Mouse (Mus musculus): Measurements from ENCODE around the gene Zbtb20. TPM values are rescaled to one million over a fixed set of nuclear protein-coding genes. Genes with fewer than 3 reads are reported as not detected.
A peak's percentile ranks its signal among the peaks of the same experiment; 100 is the strongest.

Zbtb20 gene
- polyA plus RNA-seq, 1 experiment from 2014 or later, result 6.6 TPM

GRCm38 (mm10) chr16:42873942-42874341, 1.7 kb upstream of the Zbtb20 start:
- Histone ChIP-seq H3K4me1 (replicated peaks; ENCODE audit: control insufficient read depth, insufficient read depth, low read length) (no peaks in the 10 kb centered on the region), H3K27me3 (replicated peaks; ENCODE audit: control insufficient read depth, insufficient read depth, low read length) (no peaks in the 10 kb centered on the region), H3K27ac (ENCODE audit: low read depth, low read length) (no peak overlapping the region; the same call in 1 of the 2 replicates), H3K4me3 (ENCODE audit: low read depth, low read length) (no peak overlapping the region), H3K9ac (ENCODE audit: low read depth, low read length) (no peak overlapping the region), H3K4me2 (no peak overlapping the region), H3K36me3 (ENCODE audit: control insufficient read depth, insufficient read depth, low read length) (no peaks in the 10 kb centered on the region), H3K9me3 (ENCODE audit: control insufficient read depth, low read length) (no peaks in the 10 kb centered on the region)
- no peak for ATAC-seq (replicated peaks; ENCODE audit: low FRiP score)
- WGBS, result 70% methylated on average over 3 of the region's 3 CpGs
- DNase-seq (ENCODE audit: low spot score), result no peak

GRCm38 (mm10) chr16:42874456-42874855, 1.2 kb upstream of the Zbtb20 start:
- Histone ChIP-seq H3K9ac (ENCODE audit: low read depth, low read length) (peak overlapping the region; percentile 75), H3K9me3 (ENCODE audit: control insufficient read depth, low read length) (no peaks in the 10 kb centered on the region), H3K27me3 (replicated peaks; ENCODE audit: control insufficient read depth, insufficient read depth, low read length) (no peaks in the 10 kb centered on the region), H3K4me1 (replicated peaks; ENCODE audit: control insufficient read depth, insufficient read depth, low read length) (no peaks in the 10 kb centered on the region), H3K4me2 (peak overlapping the region; percentile 74), H3K27ac (ENCODE audit: low read depth, low read length) (peak overlapping the region; percentile 86), H3K4me3 (ENCODE audit: low read depth, low read length) (peak overlapping the region; percentile 61), H3K36me3 (ENCODE audit: control insufficient read depth, insufficient read depth, low read length) (no peaks in the 10 kb centered on the region)
- WGBS, result 1% methylated on average over 5 of the region's 5 CpGs
- DNase-seq (ENCODE audit: low spot score), result no peak
- no peak for ATAC-seq (replicated peaks; ENCODE audit: low FRiP score)

GRCm38 (mm10) chr16:42874910-42875851, 500 bp upstream of the Zbtb20 start:
- H3K27ac ChIP-seq (ENCODE audit: low read depth, low read length), result peak overlapping the region; percentile 98
- peak overlapping the region; percentile 72 for H3K4me3 ChIP-seq (ENCODE audit: low read depth, low read length)
- H3K27me3 ChIP-seq (replicated peaks; ENCODE audit: control insufficient read depth, insufficient read depth, low read length), result no peaks in the 10 kb centered on the region
- under 1% methylated on average over 53 of the region's 54 CpGs for WGBS
- no peaks in the 10 kb centered on the region for H3K4me1 ChIP-seq (replicated peaks; ENCODE audit: control insufficient read depth, insufficient read depth, low read length)
- H3K4me2 ChIP-seq, result peak overlapping the region; percentile 74
- peak overlapping the region; percentile 75 for H3K9ac ChIP-seq (ENCODE audit: low read depth, low read length)
- H3K9me3 ChIP-seq (ENCODE audit: control insufficient read depth, low read length), result no peaks in the 10 kb centered on the region
- H3K36me3 ChIP-seq (ENCODE audit: control insufficient read depth, insufficient read depth, low read length), result no peaks in the 10 kb centered on the region
- ATAC-seq (replicated peaks; ENCODE audit: low FRiP score) (peak; percentile 93), DNase-seq (ENCODE audit: low spot score) (peak; percentile 94)

GRCm38 (mm10) chr16:42876021-42877000, 630 bp downstream of the Zbtb20 start:
- Histone ChIP-seq H3K27me3 (replicated peaks; ENCODE audit: control insufficient read depth, insufficient read depth, low read length) (no peaks in the 10 kb centered on the region), H3K4me3 (ENCODE audit: low read depth, low read length) (peak overlapping the region; percentile 72), H3K9me3 (ENCODE audit: control insufficient read depth, low read length) (no peaks in the 10 kb centered on the region), H3K36me3 (ENCODE audit: control insufficient read depth, insufficient read depth, low read length) (no peaks in the 10 kb centered on the region), H3K9ac (ENCODE audit: low read depth, low read length) (peak overlapping the region; percentile 76), H3K4me2 (peak overlapping the region; percentile 81), H3K27ac (ENCODE audit: low read depth, low read length) (peak overlapping the region; percentile 98), H3K4me1 (replicated peaks; ENCODE audit: control insufficient read depth, insufficient read depth, low read length) (no peaks in the 10 kb centered on the region)
- peak; percentile 80 for DNase-seq (ENCODE audit: low spot score)
- WGBS, result 3% methylated on average over 31 of the region's 62 CpGs
- peak; percentile 60 for ATAC-seq (replicated peaks; ENCODE audit: low FRiP score)

- 76% methylated on average over 3 of the region's 3 CpGs for WGBS
- Histone ChIP-seq H3K27me3 (replicated peaks; ENCODE audit: control insufficient read depth, insufficient read depth, low read length) (no peaks in the 10 kb centered on the region), H3K9me3 (ENCODE audit: control insufficient read depth, low read length) (no peaks in the 10 kb centered on the region), H3K4me2 (no peak overlapping the region), H3K9ac (ENCODE audit: low read depth, low read length) (no peak overlapping the region), H3K27ac (ENCODE audit: low read depth, low read length) (no peak overlapping the region), H3K36me3 (ENCODE audit: control insufficient read depth, insufficient read depth, low read length) (no peaks in the 10 kb centered on the region), H3K4me3 (ENCODE audit: low read depth, low read length) (no peak overlapping the region), H3K4me1 (replicated peaks; ENCODE audit: control insufficient read depth, insufficient read depth, low read length) (no peaks in the 10 kb centered on the region)
- no peak for DNase-seq (ENCODE audit: low spot score)
- ATAC-seq (replicated peaks; ENCODE audit: low FRiP score), result no peak
These were observed 4.4 kb downstream of the Zbtb20 start for GRCm38 (mm10) chr16:42880046-42880445.

- ATAC-seq (replicated peaks; ENCODE audit: low FRiP score) (no peak), DNase-seq (ENCODE audit: low spot score) (no peak)
- Histone ChIP-seq H3K4me2 (no peak overlapping the region), H3K27me3 (replicated peaks; ENCODE audit: control insufficient read depth, insufficient read depth, low read length) (no peaks in the 10 kb centered on the region), H3K9me3 (ENCODE audit: control insufficient read depth, low read length) (no peaks in the 10 kb centered on the region), H3K27ac (ENCODE audit: low read depth, low read length) (no peak overlapping the region), H3K4me3 (ENCODE audit: low read depth, low read length) (no peak overlapping the region), H3K9ac (ENCODE audit: low read depth, low read length) (no peak overlapping the region), H3K36me3 (ENCODE audit: control insufficient read depth, insufficient read depth, low read length) (no peaks in the 10 kb centered on the region), H3K4me1 (replicated peaks; ENCODE audit: control insufficient read depth, insufficient read depth, low read length) (no peaks in the 10 kb centered on the region)
- WGBS, result 53% methylated on average over 2 of the region's 2 CpGs
These were observed 9.9 kb downstream of the Zbtb20 start for GRCm38 (mm10) chr16:42885538-42885937.

GRCm38 (mm10) chr16:42885964-42886363, 10.3 kb downstream of the Zbtb20 start:
- H3K9me3 ChIP-seq (ENCODE audit: control insufficient read depth, low read length), result no peaks in the 10 kb centered on the region
- H3K36me3 ChIP-seq (ENCODE audit: control insufficient read depth, insufficient read depth, low read length), result no peaks in the 10 kb centered on the region
- no peak overlapping the region for H3K27ac ChIP-seq (ENCODE audit: low read depth, low read length)
- H3K4me1 ChIP-seq (replicated peaks; ENCODE audit: control insufficient read depth, insufficient read depth, low read length), result no peaks in the 10 kb centered on the region
- no peak overlapping the region for H3K4me2 ChIP-seq
- H3K4me3 ChIP-seq (ENCODE audit: low read depth, low read length), result no peak overlapping the region
- H3K9ac ChIP-seq (ENCODE audit: low read depth, low read length), result no peak overlapping the region
- WGBS, result 78% methylated on average over 7 of the region's 7 CpGs
- ATAC-seq (replicated peaks; ENCODE audit: low FRiP score), result no peak
- no peak for DNase-seq (ENCODE audit: low spot score)
- no peaks in the 10 kb centered on the region for H3K27me3 ChIP-seq (replicated peaks; ENCODE audit: control insufficient read depth, insufficient read depth, low read length)

GRCm38 (mm10) chr16:42897125-42897693, 21.5 kb downstream of the Zbtb20 start:
- WGBS, result 73% methylated on average over 3 of the region's 3 CpGs
- Histone ChIP-seq H3K36me3 (ENCODE audit: control insufficient read depth, insufficient read depth, low read length) (no peaks in the 10 kb centered on the region), H3K4me2 (no peak overlapping the region), H3K9me3 (ENCODE audit: control insufficient read depth, low read length) (no peaks in the 10 kb centered on the region), H3K27ac (ENCODE audit: low read depth, low read length) (no peak overlapping the region), H3K9ac (ENCODE audit: low read depth, low read length) (no peak overlapping the region), H3K27me3 (replicated peaks; ENCODE audit: control insufficient read depth, insufficient read depth, low read length) (no peaks in the 10 kb centered on the region), H3K4me1 (replicated peaks; ENCODE audit: control insufficient read depth, insufficient read depth, low read length) (no peaks in the 10 kb centered on the region), H3K4me3 (ENCODE audit: low read depth, low read length) (no peak overlapping the region)
- no peak for DNase-seq (ENCODE audit: low spot score)
- ATAC-seq (replicated peaks; ENCODE audit: low FRiP score), result no peak

Measured in liver, embryonic 11.5 days (tissue).